Mouse (Mus musculus): ENCODE measurements around the gene 4933402J07Rik.

DNA sequence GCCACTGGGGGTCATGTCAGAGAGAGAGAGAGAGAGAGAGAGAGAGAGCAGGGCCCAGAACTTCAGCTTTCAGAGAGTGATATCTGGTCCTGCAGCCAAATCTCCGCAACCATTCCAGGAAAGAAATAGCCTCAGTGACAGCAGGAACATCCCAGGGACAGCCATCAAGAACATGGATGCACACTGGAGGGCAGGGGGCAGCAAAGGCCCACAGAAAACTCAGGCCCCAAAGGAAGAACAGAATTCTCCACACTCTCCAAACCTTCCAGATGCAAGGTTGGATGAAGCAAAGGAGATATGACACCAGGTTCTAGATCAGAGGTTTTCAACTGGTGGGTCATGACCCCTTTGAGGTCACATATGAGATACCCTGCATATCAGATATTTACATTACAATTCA, 50.0 kb downstream of the 4933402J07Rik start:
- TF ChIP-seq POLR2A (IDR thresholded peaks at IDR 0.05; ENCODE audit: insufficient read depth, low read depth, low read length) (no peak), CTCF (IDR thresholded peaks at IDR 0.05) (no peak), EP300 (IDR thresholded peaks at IDR 0.05; ENCODE audit: insufficient read depth, low read depth, low read length) (no peak)

Measured in heart, adult 2 months (tissue).